Comparison of ENCODE assay signal across 11 mouse cellular contexts in the genomic region with DNA sequence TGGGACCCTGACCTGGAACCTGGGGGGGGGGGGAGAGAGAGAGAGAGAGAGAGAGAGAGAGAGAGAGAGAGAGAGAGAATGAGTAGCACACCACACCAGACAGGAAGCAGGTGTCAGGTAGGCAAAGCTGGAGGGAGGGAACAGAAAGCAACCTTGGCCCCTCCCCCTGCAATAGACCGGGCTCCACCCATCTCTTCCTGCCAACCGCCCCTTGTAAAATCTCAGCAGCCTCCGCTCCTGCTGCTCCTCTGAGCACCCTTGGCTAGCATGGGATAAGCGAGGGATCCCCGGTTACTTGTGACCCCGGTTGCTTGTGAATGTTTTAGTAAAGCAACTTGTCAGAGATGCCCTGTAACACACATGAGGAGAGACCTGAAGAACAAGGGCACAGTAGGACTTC.
DNase-seq lines count a peak whose midpoint lies in the region; ATAC-seq and TF ChIP-seq lines count a peak whose summit lies in the region.
"Had no signal": no experiment of that assay in that cellular context is flagged by ENCODE, and none has a peak within 500 bp of the region (broad histone marks: within the 10 kb centered on the region; RNA-seq: fewer than 3 reads in every experiment).

No protein-coding gene starts in this region.

- peak overlapping the region; percentile 45 for H3K4me2 ChIP-seq in intestine, embryonic 15.5 days (replicated peaks)
- H3K4me2 ChIP-seq in hindbrain, embryonic 11.5 days (replicated peaks; ENCODE audit: low read depth, low read length), result no peak overlapping the region
- H3K4me2 ChIP-seq: neural tube, embryonic 12.5 days had no signal

- peak; percentile 19 for DNase-seq in adrenal gland, postnatal 14 days
- no peak for DNase-seq in adrenal gland, postnatal 25 days
- no peak for DNase-seq in ES-E14 (ENCODE audit: low read depth, low spot score)
- DNase-seq in hindbrain, embryonic 11.5 days (ENCODE audit: low spot score), result no peak
- no peak for DNase-seq in cerebellum, postnatal 25 days
- DNase-seq: cerebellum, postnatal 36 days had no signal

- no peaks in the 10 kb centered on the region for H3K9me3 ChIP-seq in ES-E14 (ENCODE audit: control insufficient read depth, insufficient read depth, low read depth, low read length)
- no peaks in the 10 kb centered on the region for H3K9me3 ChIP-seq in intestine, embryonic 15.5 days
- no peaks in the 10 kb centered on the region for H3K9me3 ChIP-seq in hindbrain, embryonic 11.5 days (ENCODE audit: control insufficient read depth, low read length)
- H3K9me3 ChIP-seq: neural tube, embryonic 12.5 days had no signal

- H3K9ac ChIP-seq in ES-E14 (ENCODE audit: insufficient read depth, low read depth, low read length, poor library complexity, severe bottlenecking), result no peak overlapping the region
- H3K9ac ChIP-seq in intestine, embryonic 15.5 days, result no peak overlapping the region
- H3K9ac ChIP-seq in hindbrain, embryonic 11.5 days (ENCODE audit: low read depth, low read length), result no peak overlapping the region
- H3K9ac ChIP-seq: neural tube, embryonic 12.5 days had no signal

- H3K27me3 ChIP-seq in intestine, embryonic 15.5 days (replicated peaks), result no peaks in the 10 kb centered on the region
- no peaks in the 10 kb centered on the region for H3K27me3 ChIP-seq in hindbrain, embryonic 11.5 days (ENCODE audit: control insufficient read depth, insufficient read depth, low read length)
- H3K27me3 ChIP-seq: neural tube, embryonic 12.5 days had no signal

- peaks cover 2 to 9% of the 10 kb centered on the region in 2 experiments; a peak in 1 of 4 replicates for H3K4me1 ChIP-seq in ES-E14 (ENCODE audit: control insufficient read depth in 2 of 2, insufficient read depth in 2 of 2, low read length in 2 of 2, poor library complexity in 1 of 2)
- no peaks in the 10 kb centered on the region; the same call in none of the 2 replicates for H3K4me1 ChIP-seq in intestine, embryonic 15.5 days (replicated peaks)
- H3K4me1 ChIP-seq in hindbrain, embryonic 11.5 days (replicated peaks; ENCODE audit: control insufficient read depth, insufficient read depth, low read length), result peaks cover 3% of the 10 kb centered on the region; the same call in 1 of the 2 replicates

- in situ Hi-C loops in ES-E14 (cut with MboI; ENCODE audit: low sequenced_read_pairs in 2 of 2, unreplicated experiment in 2 of 2), result no loop called here

- H3K36me3 ChIP-seq in ES-E14 (ENCODE audit: control insufficient read depth, insufficient read depth, low read length, poor library complexity, severe bottlenecking), result peaks cover 4% of the 10 kb centered on the region; the same call in 1 of the 2 replicates
- no peaks in the 10 kb centered on the region; the same call in 1 of the 2 replicates for H3K36me3 ChIP-seq in intestine, embryonic 15.5 days
- no peaks in the 10 kb centered on the region for H3K36me3 ChIP-seq in hindbrain, embryonic 11.5 days (ENCODE audit: control insufficient read depth, insufficient read depth, low read length)
- H3K36me3 ChIP-seq: neural tube, embryonic 12.5 days had no signal

- ATAC-seq in intestine, embryonic 15.5 days, result peak; percentile 86
- 0 out of 2 replicates have a peak, but pooled peaks have one; percentile 53 for ATAC-seq in megakaryocyte, adult 5-6 weeks (ENCODE audit: poor library complexity, severe bottlenecking)
- no peak for ATAC-seq in hindbrain, embryonic 11.5 days (ENCODE audit: low FRiP score)
- no peak for ATAC-seq in monocyte, adult 5-6 weeks (replicated peaks; ENCODE audit: insufficient number of reproducible peaks, low FRiP score, low TSS enrichment, poor library complexity, severe bottlenecking)

- WGBS in intestine, embryonic 15.5 days, result 3% methylated on average over 6 of the region's 6 CpGs
- 8% methylated on average over 5 of the region's 6 CpGs for WGBS in hindbrain, embryonic 11.5 days

- peak overlapping the region; percentile 34 to 54; a peak in 2 of 4 replicates for H3K4me3 ChIP-seq in ES-E14 (ENCODE audit: insufficient read depth in 1 of 2, low read depth in 1 of 2, low read length in 2 of 2, poor library complexity in 1 of 2, severe bottlenecking in 1 of 2)
- H3K4me3 ChIP-seq in intestine, embryonic 15.5 days (replicated peaks), result no peak overlapping the region
- H3K4me3 ChIP-seq in hindbrain, embryonic 11.5 days (ENCODE audit: low read depth, low read length), result no peak overlapping the region
- H3K4me3 ChIP-seq: layer of hippocampus, adult 2 months; neural tube, embryonic 12.5 days had no signal

- no peak overlapping the region for H3K27ac ChIP-seq in ES-E14 (ENCODE audit: insufficient read depth, low read depth, low read length, poor library complexity, severe bottlenecking)
- H3K27ac ChIP-seq in intestine, embryonic 15.5 days, result no peak overlapping the region
- H3K27ac ChIP-seq in hindbrain, embryonic 11.5 days (ENCODE audit: low read depth, low read length), result no peak overlapping the region
- H3K27ac ChIP-seq: layer of hippocampus, adult 2 months; neural tube, embryonic 12.5 days had no signal

TF ChIP-seq in ES-E14, 5 proteins besides CTCF, POLR2A, EP300 and RAD21:
- TF ChIP-seq HCFC1 (IDR thresholded peaks at IDR 0.05; ENCODE audit: borderline replicate concordance, insufficient read depth, low read length) (no peak), ZC3H11A (IDR thresholded peaks at IDR 0.05; ENCODE audit: borderline replicate concordance, low read depth, low read length) (no peak), ZNF384 (IDR thresholded peaks at IDR 0.05; ENCODE audit: low read depth, low read length) (no peak), CHD2 (IDR thresholded peaks at IDR 0.05; ENCODE audit: low read depth, low read length) (no peak), MAFK (IDR thresholded peaks at IDR 0.05; ENCODE audit: insufficient read depth, low read depth, low read length) (no peak)

Comparison
In these comparisons a context has a peak if more than half of its experiments do, and no peak if none do; other contexts are left out.
1. H3K4me3 ChIP-seq: peak in ES-E14 (2 of 2); none in intestine, embryonic 15.5 days (single experiment) and hindbrain, embryonic 11.5 days (single experiment).
2. ATAC-seq: peak in intestine, embryonic 15.5 days (single experiment) and megakaryocyte, adult 5-6 weeks (single experiment); none in hindbrain, embryonic 11.5 days (single experiment) and monocyte, adult 5-6 weeks (single experiment).